Mouse (Mus musculus): Measurements from ENCODE around the gene Avpr1b.

DNA sequence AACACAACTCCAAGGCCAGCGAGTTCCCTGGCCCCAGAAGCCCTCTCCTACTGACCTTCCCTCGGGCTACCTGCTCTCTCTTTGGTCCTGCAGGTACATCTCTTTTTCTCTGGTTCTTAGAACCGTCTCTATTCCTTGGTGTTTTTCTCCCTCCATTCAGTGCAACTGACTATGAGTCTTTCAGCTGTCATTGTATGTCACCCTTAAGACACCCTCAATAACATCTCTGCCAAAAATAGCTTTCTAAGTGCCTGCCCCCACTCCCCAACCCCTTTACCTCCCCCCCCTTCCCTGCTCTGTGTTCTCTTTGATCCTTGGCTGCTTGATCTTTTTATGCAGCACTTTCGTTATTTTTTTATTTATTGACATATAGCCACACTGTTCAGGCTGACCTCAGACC is 18.6 kb upstream of the Avpr1b start:
- no peak for TF ChIP-seq CTCF (IDR thresholded peaks at IDR 0.05)
- TF ChIP-seq EP300 (IDR thresholded peaks at IDR 0.05), result no peak
